Mouse (Mus musculus) olfactory bulb, adult 2 months (tissue): ENCODE results near the gene Xylb. TPM values are rescaled to one million over a fixed set of nuclear protein-coding genes. Genes with fewer than 3 reads are reported as not detected.

Experiments
- H3K27ac ChIP-seq: fragments of 200-500 bp; 2 replicates; pipeline ENCODE4 v1.5.1; 2012; ENCODE audit warnings: low read depth, low read length; ENCODE audit not compliant: insufficient read depth
- H3K4me1 ChIP-seq: fragments of 200-500 bp; 2 replicates; pipeline ENCODE4 v1.6.1; 2012; ENCODE audit warnings: low read length; ENCODE audit not compliant: control insufficient read depth, insufficient read depth
- H3K4me3 ChIP-seq: fragments of 200-500 bp; 2 replicates; pipeline ENCODE4 v1.5.1; 2012; ENCODE audit warnings: mild to moderate bottlenecking, low read depth, low read length, moderate library complexity; ENCODE audit not compliant: insufficient read depth
- CTCF ChIP-seq: fragments of 200-500 bp; IDR thresholded peaks from 2 replicates; pipeline ENCODE4 v1.5.1; 2012; ENCODE audit warnings: low read depth, mild to moderate bottlenecking, low read length, moderate library complexity; ENCODE audit not compliant: insufficient read depth
- POLR2A ChIP-seq: fragments of 200-500 bp; IDR thresholded peaks from 2 replicates; pipeline ENCODE4 v1.6.1; 2012; ENCODE audit warnings: mild to moderate bottlenecking, low read depth, low read length, moderate library complexity; ENCODE audit not compliant: insufficient read depth
- WGBS: fragments of 180-500 bp; shearing (Covaris S2); methylation state at CpG from one replicate; pipeline ENCODE4 v1.1.7; 2018; 5-methylcytosine and 5-hydroxymethylcytosine counted together
- polyA plus RNA-seq: library from polyadenylated mRNA; stranded (reverse); fragments of >200 nt; gene quantifications from 2 replicates; pipeline ENCODE4 v1.2.4, GENCODE M21; 2012; ENCODE audit warnings: low replicate concordance; ENCODE audit not compliant: missing spikeins, insufficient read depth, insufficient read length

The Xylb gene
- polyA plus RNA-seq, 1 experiment: not detected

GRCm38 (mm10) chr9:119378231-119378630 is 21.1 kb downstream of the Xylb start:
- Histone ChIP-seq H3K4me3 (no peak overlapping the region), H3K4me1 (peaks cover 5% of the 10 kb centered on the region; the same call in 1 of the 2 replicates), H3K27ac (no peak overlapping the region)
- WGBS: 90% methylated on average over 4 of the region's 4 CpGs
- no peak for TF ChIP-seq CTCF
- no peak for TF ChIP-seq POLR2A

- WGBS: 49% methylated on average over 6 of the region's 6 CpGs
- H3K4me3 ChIP-seq: no peak overlapping the region
- no peak overlapping the region for H3K27ac ChIP-seq
- TF ChIP-seq CTCF: no peak
- no peak for TF ChIP-seq POLR2A
- H3K4me1 ChIP-seq: peaks cover 5% of the 10 kb centered on the region; the same call in 1 of the 2 replicates
These were observed 25.4 kb downstream of the Xylb start for GRCm38 (mm10) chr9:119382603-119383002.

- H3K27ac ChIP-seq: no peak overlapping the region
- H3K4me1 ChIP-seq: no peaks in the 10 kb centered on the region
- WGBS: 73% methylated on average over 5 of the region's 5 CpGs
- TF ChIP-seq CTCF: no peak
- no peak overlapping the region for H3K4me3 ChIP-seq
These were observed 31.8 kb downstream of the Xylb start for GRCm38 (mm10) chr9:119388956-119389355.

- Histone ChIP-seq H3K4me1 (no peaks in the 10 kb centered on the region), H3K27ac (no peak overlapping the region), H3K4me3 (no peak overlapping the region)
- WGBS: 97% methylated on average over 2 of the region's 2 CpGs
- TF ChIP-seq POLR2A (no peak), CTCF (no peak)
These were observed 33.0 kb downstream of the Xylb start for GRCm38 (mm10) chr9:119390214-119390613.

GRCm38 (mm10) chr9:119394808-119395207 is 37.6 kb downstream of the Xylb start:
- Histone ChIP-seq H3K27ac (no peak overlapping the region), H3K4me3 (no peak overlapping the region), H3K4me1 (no peaks in the 10 kb centered on the region)
- 92% methylated on average over 1 of the region's 1 CpGs for WGBS
- TF ChIP-seq CTCF (no peak), POLR2A (no peak)

- H3K4me3 ChIP-seq: peak overlapping the region; percentile 96
- H3K27ac ChIP-seq: no peak overlapping the region
- no peak for TF ChIP-seq CTCF
- no peak for TF ChIP-seq POLR2A
- WGBS: under 1% methylated on average over 7 of the region's 7 CpGs
- H3K4me1 ChIP-seq: peaks cover 18% of the 10 kb centered on the region
These were observed 44.2 kb downstream of the Xylb start for GRCm38 (mm10) chr9:119401351-119401750.

GRCm38 (mm10) chr9:119401801-119402214 is 44.6 kb downstream of the Xylb start, which contains the start of gene Acvr2b:
Gene Acvr2b, plus strand, starts transcription at chr9:119402118.
- peaks cover 18% of the 10 kb centered on the region for H3K4me1 ChIP-seq
- H3K4me3 ChIP-seq: peak within 1 kb of the TSS; percentile 96
- TF ChIP-seq CTCF (0 out of 2 replicates have a peak, but pooled peaks have one; percentile 17), POLR2A (no peak)
- under 1% methylated on average over 20 of the region's 32 CpGs for WGBS
- H3K27ac ChIP-seq: peak within 1 kb of the TSS; percentile 64

- under 1% methylated on average over 124 of the region's 127 CpGs for WGBS
- H3K4me3 ChIP-seq: peak overlapping the region; percentile 96
- TF ChIP-seq POLR2A: no peak; the same call in 1 of the 2 replicates
- H3K27ac ChIP-seq: peak overlapping the region; percentile 64
- H3K4me1 ChIP-seq: peaks cover 18% of the 10 kb centered on the region
These were observed 45.4 kb downstream of the Xylb start for GRCm38 (mm10) chr9:119402253-119403235.

- 0% methylated on average over 26 of the region's 26 CpGs for WGBS
- H3K27ac ChIP-seq: no peak overlapping the region
- peaks cover 23% of the 10 kb centered on the region for H3K4me1 ChIP-seq
- H3K4me3 ChIP-seq: peak overlapping the region; percentile 96
- TF ChIP-seq CTCF (no peak), POLR2A (no peak)
These were observed 46.1 kb downstream of the Xylb start for GRCm38 (mm10) chr9:119403236-119403641.
